In genomic region chr2:173261497-173261896, GRCm38 (mm10) we compare ENCODE assay signal across 9 mouse cellular contexts. TPM values are rescaled to one million over a fixed set of nuclear protein-coding genes. Genes with fewer than 3 reads are reported as not detected.
DNase-seq lines count a peak whose midpoint lies in the region; ATAC-seq lines count a peak whose summit lies in the region.
"Had no signal": no experiment of that assay in that cellular context is flagged by ENCODE, and none has a peak within 500 bp of the region (broad histone marks: within the 10 kb centered on the region; RNA-seq: fewer than 3 reads in every experiment).

No protein-coding gene starts in this region.

- no peak for ATAC-seq in intestine, embryonic 14.5 days (replicated peaks; ENCODE audit: low FRiP score, low TSS enrichment, low read depth)
- no peak for ATAC-seq in intestine, embryonic 15.5 days
- ATAC-seq in embryonic facial prominence, embryonic 14.5 days (ENCODE audit: low read depth), result no peak

- H3K27ac ChIP-seq in intestine, embryonic 14.5 days (ENCODE audit: low read depth), result no peak overlapping the region
- no peak overlapping the region for H3K27ac ChIP-seq in intestine, embryonic 15.5 days
- H3K27ac ChIP-seq in embryonic facial prominence, embryonic 14.5 days (replicated peaks; ENCODE audit: low read depth, low read length), result peak overlapping the region; percentile 39; the same call in 1 of the 2 replicates
- peak overlapping the region; percentile 40; the same call in 1 of the 2 replicates for H3K27ac ChIP-seq in limb, embryonic 10.5 days

- H3K4me3 ChIP-seq in intestine, embryonic 14.5 days (ENCODE audit: low read depth, low read length), result no peak overlapping the region
- H3K4me3 ChIP-seq in intestine, embryonic 15.5 days (replicated peaks), result no peak overlapping the region
- no peak overlapping the region for H3K4me3 ChIP-seq in embryonic facial prominence, embryonic 14.5 days (ENCODE audit: low read depth, low read length)
- H3K4me3 ChIP-seq in limb, embryonic 10.5 days, result no peak overlapping the region

- H3K9me3 ChIP-seq in intestine, embryonic 14.5 days (ENCODE audit: control insufficient read depth, low read length), result no peaks in the 10 kb centered on the region
- no peaks in the 10 kb centered on the region for H3K9me3 ChIP-seq in intestine, embryonic 15.5 days
- no peaks in the 10 kb centered on the region for H3K9me3 ChIP-seq in embryonic facial prominence, embryonic 14.5 days (ENCODE audit: control insufficient read depth, low read length)
- H3K9me3 ChIP-seq in limb, embryonic 10.5 days (replicated peaks), result no peaks in the 10 kb centered on the region

- peak; percentile 34 for DNase-seq in adrenal gland, adult 2 months
- no peak for DNase-seq in adrenal gland, postnatal 25 days
- no peak for DNase-seq in intestine, embryonic 14.5 days (ENCODE audit: low spot score)
- no peak for DNase-seq in embryonic facial prominence, embryonic 14.5 days (ENCODE audit: low spot score)
- DNase-seq in limb, embryonic 10.5 days (ENCODE audit: low spot score), result no peak
- no peak for DNase-seq in frontal cortex, postnatal 10 days (ENCODE audit: low spot score in 2 of 2)
- no peak for DNase-seq in layer of hippocampus, adult 11-12 months (ENCODE audit: low spot score)

- H3K36me3 ChIP-seq in intestine, embryonic 14.5 days (ENCODE audit: control insufficient read depth, insufficient read depth, low read length), result no peaks in the 10 kb centered on the region
- no peaks in the 10 kb centered on the region for H3K36me3 ChIP-seq in intestine, embryonic 15.5 days
- no peaks in the 10 kb centered on the region for H3K36me3 ChIP-seq in embryonic facial prominence, embryonic 14.5 days (ENCODE audit: control insufficient read depth, insufficient read depth, low read length)
- no peaks in the 10 kb centered on the region for H3K36me3 ChIP-seq in limb, embryonic 10.5 days

- no peaks in the 10 kb centered on the region for H3K27me3 ChIP-seq in intestine, embryonic 14.5 days (replicated peaks; ENCODE audit: control insufficient read depth, insufficient read depth, low read length)
- no peaks in the 10 kb centered on the region for H3K27me3 ChIP-seq in intestine, embryonic 15.5 days (replicated peaks)
- H3K27me3 ChIP-seq in embryonic facial prominence, embryonic 14.5 days (replicated peaks; ENCODE audit: control insufficient read depth, insufficient read depth, low read length), result no peaks in the 10 kb centered on the region
- peaks cover 14% of the 10 kb centered on the region; the same call in 1 of the 2 replicates for H3K27me3 ChIP-seq in limb, embryonic 10.5 days (ENCODE audit: low read depth, poor library complexity, severe bottlenecking)

- WGBS in intestine, embryonic 14.5 days, result 32% methylated on average over 10 of the region's 10 CpGs
- whole genome bisulfite sequencing in intestine, embryonic 15.5 days, result 41% methylated on average over 10 of the region's 10 CpGs
- WGBS in embryonic facial prominence, embryonic 14.5 days, result 72% methylated on average over 10 of the region's 10 CpGs
- 61% methylated on average over 10 of the region's 10 CpGs for WGBS in limb, embryonic 10.5 days

- H3K4me1 ChIP-seq in intestine, embryonic 14.5 days (replicated peaks; ENCODE audit: control insufficient read depth, insufficient read depth, low read length), result peaks cover 81% of the 10 kb centered on the region
- H3K4me1 ChIP-seq in intestine, embryonic 15.5 days (replicated peaks), result peaks cover 92% of the 10 kb centered on the region
- peaks cover 83% of the 10 kb centered on the region for H3K4me1 ChIP-seq in embryonic facial prominence, embryonic 14.5 days (ENCODE audit: control insufficient read depth, insufficient read depth, low read length)
- peaks cover 92% of the 10 kb centered on the region for H3K4me1 ChIP-seq in limb, embryonic 10.5 days

- 0 out of 2 replicates have a peak overlapping the region, but pooled peaks have one; percentile 2 for H3K4me2 ChIP-seq in intestine, embryonic 14.5 days (ENCODE audit: low read length)
- no peak overlapping the region; the same call in 1 of the 2 replicates for H3K4me2 ChIP-seq in intestine, embryonic 15.5 days (replicated peaks)
- no peak overlapping the region for H3K4me2 ChIP-seq in embryonic facial prominence, embryonic 14.5 days (ENCODE audit: low read depth, low read length)

- H3K9ac ChIP-seq in intestine, embryonic 14.5 days (ENCODE audit: low read length), result no peak overlapping the region
- H3K9ac ChIP-seq in intestine, embryonic 15.5 days, result no peak overlapping the region
- no peak overlapping the region for H3K9ac ChIP-seq in embryonic facial prominence, embryonic 14.5 days (ENCODE audit: low read depth, low read length)

RNA-seq across cellular contexts. Expression of gene Pmepa1, which starts 14.8 kb away (rescaled TPM):
- 10 to 100 TPM; 67.5 to 90.3 TPM for total RNA-seq in adrenal gland, adult 2 months (2021)
- 90.3 and 91.4 TPM in 2 replicates for polyA plus RNA-seq in adrenal gland, adult 2 months (2012; rRNA removed)
- 34.2 and 78.1 TPM in 2 replicates for total RNA-seq in adrenal gland, postnatal 25 days (2021)
- 10.4 and 12.0 TPM in 2 replicates for polyA plus RNA-seq in intestine, embryonic 14.5 days (2014; fragmentation: Nextera tagmentation; extraction: Ambion mirVana)
- polyA plus RNA-seq in intestine, embryonic 15.5 days (2015; fragmentation: Nextera tagmentation; extraction: Ambion mirVana), result 5.6 and 5.9 TPM in 2 replicates
- polyA plus RNA-seq in embryonic facial prominence, embryonic 14.5 days (2014; fragmentation: Nextera tagmentation; extraction: Ambion mirVana), result 10.1 and 11.0 TPM in 2 replicates
- polyA plus RNA-seq in limb, embryonic 10.5 days (2016; fragmentation: Nextera tagmentation; extraction: Ambion mirVana), result 1.1 and 2.0 TPM in 2 replicates

RNA-seq across cellular contexts. Expression of gene Zbp1, which starts 42.8 kb away (rescaled TPM):
- total RNA-seq in adrenal gland, adult 2 months (2021), result 1 to 10 TPM; 2.7 to 9.0 TPM
- 3.3 and 3.8 TPM in 2 replicates for polyA plus RNA-seq in adrenal gland, adult 2 months (2012; rRNA removed)
- total RNA-seq in adrenal gland, postnatal 25 days (2021), result 2.6 and 3.5 TPM in 2 replicates
- polyA plus RNA-seq in intestine, embryonic 14.5 days (2014; fragmentation: Nextera tagmentation; extraction: Ambion mirVana), result 0.65 and 0.90 TPM in 2 replicates
- polyA plus RNA-seq in intestine, embryonic 15.5 days (2015; fragmentation: Nextera tagmentation; extraction: Ambion mirVana), result 0.55 and 0.95 TPM in 2 replicates
- 0.54 and 1.4 TPM in 2 replicates for polyA plus RNA-seq in embryonic facial prominence, embryonic 14.5 days (2014; fragmentation: Nextera tagmentation; extraction: Ambion mirVana)
- not detected in 2 replicates for polyA plus RNA-seq in limb, embryonic 10.5 days (2016; fragmentation: Nextera tagmentation; extraction: Ambion mirVana)
- total RNA-seq: layer of hippocampus, postnatal 25 days had no signal

Comparison
In these comparisons a context has a peak if more than half of its experiments do, and no peak if none do; other contexts are left out.
1. H3K27ac ChIP-seq: peak in embryonic facial prominence, embryonic 14.5 days (single experiment) and limb, embryonic 10.5 days (single experiment); none in intestine, embryonic 14.5 days (single experiment) and intestine, embryonic 15.5 days (single experiment).